Mouse (Mus musculus) G1E (cell line): Measurements from ENCODE around the gene Gm28048. TPM values are rescaled to one million over a fixed set of nuclear protein-coding genes. Genes with fewer than 3 reads are reported as not detected.

Source experiments
- ATAC-seq: 2 replicates; pipeline ENCODE4 v1.8.0; 2016; ENCODE audit warnings: mild to moderate bottlenecking; ENCODE audit not compliant: insufficient number of reproducible peaks, poor library complexity, low FRiP score, severe bottlenecking; ENCODE audit errors: extremely low read depth
- DNase-seq: peaks from one replicate; pipeline ENCODE4 v3.0.0; 2012; ENCODE audit warnings: low spot score
- H3K27me3 ChIP-seq: 2 replicates; pipeline ENCODE4 v1.6.1; 2012; ENCODE audit warnings: mild to moderate bottlenecking, low read length, inconsistent platforms; ENCODE audit not compliant: insufficient read depth
- H3K36me3 ChIP-seq: replicated peaks from 2 replicates; pipeline ENCODE3; 2012; ENCODE audit warnings: mild to moderate bottlenecking, inconsistent platforms
- H3K4me1 ChIP-seq: 2 replicates; pipeline ENCODE4 v1.6.1; 2012; ENCODE audit warnings: low read depth, low read length, inconsistent platforms, mixed read lengths; ENCODE audit not compliant: insufficient read depth
- H3K4me3 ChIP-seq: 2 replicates; pipeline ENCODE4 v1.5.1; 2012; ENCODE audit warnings: low read depth, mild to moderate bottlenecking, inconsistent platforms, low read length, moderate library complexity, mixed read lengths
- H3K9me3 ChIP-seq: replicated peaks from 2 replicates; pipeline ENCODE4 v1.6.1; 2012; ENCODE audit warnings: inconsistent platforms
- CTCF ChIP-seq: IDR thresholded peaks from 2 replicates; pipeline ENCODE4 v1.5.1; 2012; ENCODE audit warnings: low read depth, low read length, inconsistent platforms, mixed read lengths
- GATA1 ChIP-seq: IDR thresholded peaks from 2 replicates; pipeline ENCODE4 v1.6.1; 2012; ENCODE audit warnings: borderline replicate concordance, low read length, inconsistent platforms, mixed read lengths
- GATA2 ChIP-seq: IDR thresholded peaks from 2 replicates; pipeline ENCODE4 v1.6.1; 2012; ENCODE audit warnings: low read depth, low read length, inconsistent platforms, borderline replicate concordance
- POLR2AphosphoS5 ChIP-seq: IDR thresholded peaks from 2 replicates; pipeline ENCODE4 v1.6.1; 2012; ENCODE audit warnings: low read depth, low read length, inconsistent platforms; ENCODE audit not compliant: insufficient replicate concordance
- TAL1 ChIP-seq: conservative IDR thresholded peaks from 2 replicates; pipeline ENCODE4 v1.6.1; 2012; ENCODE audit warnings: low read depth, low read length, inconsistent platforms, mixed read lengths
- polyA plus RNA-seq: library from polyadenylated mRNA; stranded (reverse); fragments of >175 nt; gene quantifications from 2 replicates; pipeline ENCODE4 v1.2.3, GENCODE M21; 2012
- total RNA-seq, 2 experiments: library from RNA; stranded (forward) in 1 of 2; stranded (reverse) in 1 of 2; fragments of 200-1000 nt in 1 of 2; fragments of >200 nt in 1 of 2; fragmentation: Nextera tagmentation in 1 of 2; gene quantifications; 2 replicates each; pipeline ENCODE4 v1.2.3; 2014 to 2017

Gene Gm28048
- total and polyA plus RNA-seq, 3 experiments = 30.9 to 37.9 TPM; not detected in 1

DNA sequence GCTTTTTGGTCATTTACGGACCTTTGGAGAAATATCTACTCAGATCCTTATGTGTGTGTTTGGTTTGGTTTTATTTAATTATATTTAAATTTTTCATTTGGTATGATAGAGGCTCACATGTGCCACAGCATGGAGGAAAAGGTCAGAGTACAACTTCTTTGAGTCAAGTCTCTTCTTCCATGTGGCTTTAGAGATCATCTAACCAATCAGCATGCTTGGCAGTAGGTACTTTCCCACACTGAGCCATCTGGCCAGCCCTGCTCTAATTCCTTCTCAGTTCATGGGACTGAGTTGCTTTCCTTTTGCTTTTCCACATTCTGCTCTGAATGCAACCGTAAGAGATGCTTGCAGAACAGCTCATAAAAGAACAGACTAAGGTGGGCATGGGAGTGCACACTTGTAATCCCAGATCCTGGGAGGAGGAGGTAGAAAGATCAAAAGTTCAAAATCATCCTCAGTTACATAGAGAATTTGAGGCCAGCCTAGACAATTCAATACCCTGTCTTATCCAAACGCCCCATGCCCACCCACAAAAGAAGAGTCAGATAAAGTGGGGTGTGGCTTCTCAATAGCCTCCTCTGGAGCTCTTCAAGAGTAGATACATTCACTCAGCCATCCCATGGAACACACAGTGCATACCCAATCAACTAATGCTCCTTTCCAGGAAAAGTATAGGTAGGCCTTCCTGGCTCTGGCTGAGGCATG, 188.6 kb downstream of the Gm28048 start:
- DNase-seq (no peak), ATAC-seq (no peak)
- Histone ChIP-seq H3K4me1 (peaks cover 22% of the 10 kb centered on the region), H3K4me3 (no peak overlapping the region), H3K36me3 (peaks cover 6% of the 10 kb centered on the region), H3K27me3 (no peaks in the 10 kb centered on the region), H3K9me3 (no peaks in the 10 kb centered on the region)
- no peak for TF ChIP-seq CTCF

DNA sequence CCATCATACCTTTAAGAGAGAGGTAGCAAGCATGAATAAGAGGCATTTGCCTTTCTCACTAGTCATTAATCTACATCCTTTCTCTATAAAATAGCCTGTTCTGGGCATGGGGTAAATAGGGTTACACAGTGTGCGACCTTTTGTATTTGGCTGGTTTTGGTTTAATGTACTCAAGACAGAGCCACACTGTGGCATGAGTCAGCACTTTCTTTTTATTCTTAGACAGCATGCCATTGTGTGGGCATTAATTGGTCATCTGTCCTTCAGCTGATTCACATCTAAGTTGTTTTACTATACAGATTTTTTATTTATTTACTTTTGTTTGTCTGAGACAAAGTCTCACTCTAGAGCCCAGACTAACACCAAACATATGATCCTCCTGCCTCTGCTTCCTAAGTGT, 189.7 kb downstream of the Gm28048 start:
- DNase-seq = no peak
- no peaks in the 10 kb centered on the region for H3K27me3 ChIP-seq
- peaks cover 22% of the 10 kb centered on the region for H3K4me1 ChIP-seq
- TF ChIP-seq POLR2AphosphoS5 (no peak), GATA2 (no peak), GATA1 (no peak), TAL1 (no peak), CTCF (no peak)
- H3K36me3 ChIP-seq = peaks cover 6% of the 10 kb centered on the region
- no peaks in the 10 kb centered on the region for H3K9me3 ChIP-seq
- ATAC-seq = no peak
- H3K4me3 ChIP-seq = no peak overlapping the region

DNA sequence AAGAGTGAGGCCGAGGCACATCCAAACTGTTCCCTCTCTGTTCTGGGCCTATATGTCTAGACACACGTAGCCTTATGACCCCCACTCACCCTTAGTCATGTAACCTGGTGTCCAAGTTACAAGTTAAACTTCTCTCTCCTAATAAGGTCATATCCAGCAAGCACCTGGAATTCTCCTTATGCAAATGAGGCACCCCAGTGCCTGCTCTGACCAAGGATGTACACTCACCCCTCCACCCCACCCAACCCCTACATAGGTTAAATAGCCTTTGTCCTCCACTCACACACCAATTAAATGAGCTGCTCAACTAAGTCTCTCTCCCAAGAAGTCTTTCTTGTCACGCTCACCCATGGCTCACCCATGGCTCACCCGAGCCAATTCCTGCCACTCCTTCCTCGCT, 190.2 kb downstream of the Gm28048 start:
- ATAC-seq (no peak), DNase-seq (no peak)
- no peak for TF ChIP-seq GATA1
- no peak for TF ChIP-seq TAL1
- TF ChIP-seq GATA2 = no peak
- TF ChIP-seq POLR2AphosphoS5 = no peak
- no peak for TF ChIP-seq CTCF
- H3K27me3 ChIP-seq = no peaks in the 10 kb centered on the region
- H3K9me3 ChIP-seq = no peaks in the 10 kb centered on the region
- no peak overlapping the region for H3K4me3 ChIP-seq
- H3K36me3 ChIP-seq = peaks cover 9% of the 10 kb centered on the region
- H3K4me1 ChIP-seq = peaks cover 22% of the 10 kb centered on the region

DNA sequence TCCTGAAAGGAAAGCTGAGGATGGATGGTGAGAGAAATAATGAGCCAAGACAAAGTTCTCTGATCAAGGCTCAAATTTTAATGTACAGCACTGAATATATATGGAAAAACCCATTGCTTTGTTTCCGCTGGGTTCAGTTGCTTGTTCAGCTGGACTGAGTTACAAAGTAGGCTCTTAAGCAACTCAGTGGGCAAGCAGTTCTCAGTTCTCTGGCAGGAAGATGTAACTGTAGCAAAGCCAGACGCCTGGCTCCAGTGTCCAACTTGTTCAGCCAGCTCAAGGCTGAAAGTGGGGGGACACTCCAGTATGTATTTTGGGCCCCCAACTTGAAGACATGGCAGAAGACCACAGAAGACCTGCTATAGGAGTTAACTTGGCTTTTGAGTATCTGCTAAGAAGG, 194.1 kb downstream of the Gm28048 start:
- Histone ChIP-seq H3K4me1 (peaks cover 8% of the 10 kb centered on the region), H3K9me3 (no peaks in the 10 kb centered on the region), H3K27me3 (no peaks in the 10 kb centered on the region), H3K36me3 (peaks cover 5% of the 10 kb centered on the region), H3K4me3 (no peak overlapping the region)
- DNase-seq (no peak), ATAC-seq (no peak)
- TF ChIP-seq TAL1 = no peak
- TF ChIP-seq GATA1 = no peak

Other genes starting within 250 kb of the Gm28048 start
- 57.9 and 65.7 TPM in 2 replicates for gene B3gnt2, start 121.1 kb downstream of the Gm28048 start, total RNA-seq (2014; fragmentation: Nextera tagmentation)
- gene B3gnt2, start 121.1 kb downstream of the Gm28048 start, total RNA-seq (2017) = 26.3 and 43.4 TPM in 2 replicates
- 8.8 and 11.5 TPM in 2 replicates for gene B3gnt2, start 121.1 kb downstream of the Gm28048 start, polyA plus RNA-seq
- 14.9 and 33.6 TPM in 2 replicates for gene Zrsr1, start 10.1 kb downstream of the Gm28048 start, total RNA-seq (2014; fragmentation: Nextera tagmentation)
- 9.0 and 10.4 TPM in 2 replicates for gene Zrsr1, start 10.1 kb downstream of the Gm28048 start, total RNA-seq (2017)
- gene Zrsr1, start 10.1 kb downstream of the Gm28048 start, polyA plus RNA-seq = 1.3 and 1.5 TPM in 2 replicates
- gene Commd1, start 292 bp upstream of the Gm28048 start, total RNA-seq (2014; fragmentation: Nextera tagmentation) = 74.4 and 77.4 TPM in 2 replicates
- 93.9 and 111 TPM in 2 replicates for gene Commd1, start 292 bp upstream of the Gm28048 start, total RNA-seq (2017)
- 27.7 and 34.1 TPM in 2 replicates for gene Commd1, start 292 bp upstream of the Gm28048 start, polyA plus RNA-seq
- gene Cct4, start 8.4 kb upstream of the Gm28048 start, total RNA-seq (2014; fragmentation: Nextera tagmentation) = 316 and 338 TPM in 2 replicates
- 354 and 358 TPM in 2 replicates for gene Cct4, start 8.4 kb upstream of the Gm28048 start, total RNA-seq (2017)
- 847 and 1,153 TPM in 2 replicates for gene Cct4, start 8.4 kb upstream of the Gm28048 start, polyA plus RNA-seq
- gene Fam161a, start 25.4 kb upstream of the Gm28048 start, total RNA-seq (2014; fragmentation: Nextera tagmentation) = 2.5 and 9.3 TPM in 2 replicates
- gene Fam161a, start 25.4 kb upstream of the Gm28048 start, total RNA-seq (2017) = 3.1 and 3.5 TPM in 2 replicates
- 0.35 and 0.67 TPM in 2 replicates for gene Fam161a, start 25.4 kb upstream of the Gm28048 start, polyA plus RNA-seq